Mouse (Mus musculus): Measurements from ENCODE around the gene Ccr6. TPM values are rescaled to one million over a fixed set of nuclear protein-coding genes. Genes with fewer than 3 reads are reported as not detected.
"Not testable (repeated sequence)": the region's sequence is repeated elsewhere in the genome, so short reads cannot be mapped to it uniquely, and the experiment has no call there.

The Ccr6 gene
- not detected for total RNA-seq (2021)
- long read RNA-seq, experiment 1, partial matches to known transcripts, result 0 of 1 reads
- long read RNA-seq, experiment 1, other reads (novel, unspliced or antisense), result 1 of 1 reads
- long read RNA-seq, experiment 2, partial matches to known transcripts, result 0 of 1 reads
- long read RNA-seq, experiment 2, other reads (novel, unspliced or antisense), result 1 of 1 reads

- no peak for DNase-seq
- intact Hi-C loops (cut with DNase I; ENCODE audit: low total_unique reads), result no loop called here
Observed at GRCm38 (mm10) chr17:8235743-8236142, at the start of gene Ccr6. TSS of gene Ccr6 (plus strand) at chr17:8236043.

GRCm38 (mm10) chr17:8193678-8194077 is 42.2 kb upstream of the Ccr6 start:
- no peak for DNase-seq
- intact Hi-C loops (cut with DNase I; ENCODE audit: low total_unique reads), result no loop called here

- no peak for DNase-seq
- intact Hi-C loops (cut with DNase I; ENCODE audit: low total_unique reads), result no loop called here
Observed at GRCm38 (mm10) chr17:8195685-8196376, 40.0 kb upstream of the Ccr6 start.

DNA sequence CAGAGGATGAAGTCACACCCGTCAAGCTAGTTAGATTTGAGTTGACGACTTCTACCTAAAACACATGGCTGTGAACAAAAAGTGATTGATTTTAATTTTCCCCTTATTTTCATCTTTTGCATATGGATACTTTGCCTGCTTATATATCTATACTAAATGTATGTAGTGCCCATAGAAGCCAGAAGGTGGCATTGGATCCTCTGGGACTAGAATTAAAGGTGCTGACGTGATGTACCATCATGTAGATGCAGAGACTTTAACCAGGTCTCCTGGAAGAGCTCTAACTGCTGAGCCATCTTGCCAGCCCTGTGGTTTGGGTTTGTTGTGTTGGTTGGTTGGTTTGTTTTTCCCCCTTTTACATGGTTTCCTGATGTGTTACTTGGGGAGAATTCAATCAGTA is 38.2 kb upstream of the Ccr6 start:
- no peak for DNase-seq
- intact Hi-C loops (cut with DNase I; ENCODE audit: low total_unique reads), result no loop called here

GRCm38 (mm10) chr17:8199067-8199935 is 36.5 kb upstream of the Ccr6 start:
- intact Hi-C loops (cut with DNase I; ENCODE audit: low total_unique reads), result no loop called here
- DNase-seq, result no peak

- DNase-seq, result no peak
- intact Hi-C loops (cut with DNase I; ENCODE audit: low total_unique reads), result no loop called here
Observed at GRCm38 (mm10) chr17:8199936-8200330, 35.9 kb upstream of the Ccr6 start.

DNA sequence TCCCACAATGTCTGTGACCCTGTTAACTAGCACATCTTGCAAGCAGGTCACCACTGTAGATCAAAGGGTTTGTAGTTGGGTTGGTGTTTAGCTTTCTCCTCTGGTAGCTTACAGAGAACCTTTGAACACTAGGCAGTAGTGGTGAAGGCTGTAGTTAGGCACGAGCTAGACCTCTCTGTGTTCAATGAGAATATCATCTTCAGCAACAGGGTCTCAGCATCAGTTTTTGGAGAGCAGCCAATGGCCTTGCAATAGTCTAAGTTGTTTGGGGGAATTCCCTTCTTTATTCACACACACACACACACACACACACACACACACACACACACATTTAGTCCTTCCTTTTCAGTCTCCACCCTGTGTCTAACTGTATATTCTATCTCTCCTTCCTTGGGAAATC is 32.4 kb upstream of the Ccr6 start:
- DNase-seq, result no peak
- intact Hi-C loops (cut with DNase I; ENCODE audit: low total_unique reads), result no loop called here

- DNase-seq; intact Hi-C loops (cut with DNase I; ENCODE audit: low total_unique reads): not testable (repeated sequence)
Observed at GRCm38 (mm10) chr17:8205221-8205631, 30.6 kb upstream of the Ccr6 start.

DNA sequence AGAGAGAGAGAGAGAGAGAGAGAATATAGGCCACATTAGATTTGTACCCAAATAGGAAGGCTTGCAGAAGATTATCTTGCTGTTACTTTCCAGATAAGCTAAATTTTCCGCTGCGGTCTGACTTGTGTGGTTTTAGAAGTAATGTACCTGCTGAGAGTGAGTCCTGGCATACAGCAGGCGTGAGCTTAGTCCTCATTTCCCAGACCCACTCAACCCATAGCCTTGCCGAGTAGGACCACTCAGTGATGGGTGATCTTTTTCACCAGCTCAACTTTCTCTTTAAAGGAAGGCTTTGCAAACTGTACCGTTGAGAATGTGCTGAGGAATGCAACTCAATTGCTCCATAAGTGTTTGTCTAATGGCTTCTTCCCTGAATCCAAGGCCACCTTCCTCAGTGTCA is 29.2 kb upstream of the Ccr6 start:
- intact Hi-C loops (cut with DNase I; ENCODE audit: low total_unique reads), result no loop called here
- no peak for DNase-seq

- no peak for DNase-seq
Observed at GRCm38 (mm10) chr17:8209696-8210095, 26.1 kb upstream of the Ccr6 start.

GRCm38 (mm10) chr17:8210170-8210569 is 25.7 kb upstream of the Ccr6 start:
- intact Hi-C loops (cut with DNase I; ENCODE audit: low total_unique reads), result no loop called here
- no peak for DNase-seq

More at GRCm38 (mm10) chr17:8209696-8210095, 26.1 kb upstream of the Ccr6 start:
- intact Hi-C loops (cut with DNase I; ENCODE audit: low total_unique reads), result no loop called here

GRCm38 (mm10) chr17:8210675-8211074 is 25.2 kb upstream of the Ccr6 start:
- intact Hi-C loops (cut with DNase I; ENCODE audit: low total_unique reads), result no loop called here
- no peak for DNase-seq

DNA sequence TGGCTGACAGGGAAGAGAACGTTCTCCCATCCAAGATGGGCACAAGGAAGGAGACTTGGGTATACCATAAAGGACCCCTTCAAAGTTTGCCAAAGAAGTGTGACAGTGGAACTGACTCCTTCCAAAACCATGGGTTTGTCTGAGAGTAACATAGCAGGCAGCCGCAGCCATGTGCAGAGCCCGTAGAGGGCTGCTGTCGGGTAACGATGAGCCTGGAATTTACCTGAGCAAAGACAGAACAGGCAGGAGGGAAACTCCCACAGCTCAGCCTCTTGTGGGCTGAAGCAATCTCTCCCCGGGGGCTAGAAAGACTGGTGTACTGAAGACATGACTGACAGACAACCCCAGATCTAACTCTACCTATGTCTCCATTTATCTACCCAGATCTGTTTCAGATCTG is 24.4 kb upstream of the Ccr6 start:
- intact Hi-C loops (cut with DNase I; ENCODE audit: low total_unique reads), result no loop called here

DNA sequence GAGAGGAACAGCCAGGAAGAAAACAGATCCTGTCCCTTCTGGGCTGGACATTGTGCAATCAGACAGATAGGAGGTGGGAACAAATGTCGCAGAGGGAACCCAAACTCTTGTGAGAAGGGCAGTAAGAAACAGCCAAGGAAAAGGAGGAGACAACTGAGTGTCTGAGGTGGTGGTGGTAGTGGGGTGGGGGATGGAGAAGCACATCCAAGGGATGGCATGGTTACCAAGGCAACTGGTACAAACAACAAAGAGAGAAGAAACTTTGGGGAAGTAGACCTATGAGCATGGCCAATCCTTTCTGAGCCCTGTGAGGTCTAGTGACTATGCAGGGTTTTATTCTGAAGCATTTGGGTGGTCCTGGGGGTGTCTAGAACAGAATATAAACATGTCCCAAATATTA is 21.5 kb upstream of the Ccr6 start:
- DNase-seq, result no peak
- intact Hi-C loops (cut with DNase I; ENCODE audit: low total_unique reads), result no loop called here

More for the DNA sequence above, 24.4 kb upstream of the Ccr6 start:
- no peak for DNase-seq

DNA sequence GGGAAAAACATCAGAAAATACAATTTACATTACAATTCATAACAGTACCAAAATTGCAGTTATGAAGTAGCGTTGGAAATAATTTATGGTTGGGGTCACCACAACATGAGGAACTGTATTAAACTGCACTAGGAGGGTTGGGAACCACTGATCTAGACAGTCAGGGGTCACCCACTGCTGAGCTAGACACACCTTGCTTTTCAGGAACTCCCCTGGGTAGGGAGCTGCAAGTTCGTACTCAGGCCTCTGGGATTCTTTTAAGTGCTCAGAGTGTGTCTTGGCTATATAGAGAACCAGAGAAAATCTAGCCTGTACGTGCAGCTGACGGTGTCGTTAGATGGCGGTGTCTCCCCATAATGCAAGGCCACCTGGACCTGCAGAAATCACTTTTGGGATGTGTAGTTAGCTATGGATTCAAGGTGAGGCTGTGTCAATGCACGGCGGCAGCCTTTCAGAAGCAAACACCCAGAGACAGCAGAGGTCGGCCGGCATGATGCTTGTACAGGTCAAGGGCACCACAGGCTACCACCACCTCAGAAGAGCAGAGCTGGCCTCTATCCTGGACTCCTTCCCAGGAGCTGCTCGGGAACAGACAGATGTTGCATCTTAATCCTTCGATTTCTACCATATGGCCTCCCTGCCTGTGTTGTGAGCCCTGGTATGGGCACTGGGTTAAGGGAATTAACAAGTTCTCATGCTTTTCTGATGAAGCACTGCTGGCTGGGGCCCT is 20.7 kb upstream of the Ccr6 start:
- intact Hi-C loops (cut with DNase I; ENCODE audit: low total_unique reads), result no loop called here
- DNase-seq, result no peak

- intact Hi-C loops (cut with DNase I; ENCODE audit: low total_unique reads), result no loop called here
- DNase-seq, result no peak
Observed at GRCm38 (mm10) chr17:8223225-8223624, 12.6 kb upstream of the Ccr6 start.

DNA sequence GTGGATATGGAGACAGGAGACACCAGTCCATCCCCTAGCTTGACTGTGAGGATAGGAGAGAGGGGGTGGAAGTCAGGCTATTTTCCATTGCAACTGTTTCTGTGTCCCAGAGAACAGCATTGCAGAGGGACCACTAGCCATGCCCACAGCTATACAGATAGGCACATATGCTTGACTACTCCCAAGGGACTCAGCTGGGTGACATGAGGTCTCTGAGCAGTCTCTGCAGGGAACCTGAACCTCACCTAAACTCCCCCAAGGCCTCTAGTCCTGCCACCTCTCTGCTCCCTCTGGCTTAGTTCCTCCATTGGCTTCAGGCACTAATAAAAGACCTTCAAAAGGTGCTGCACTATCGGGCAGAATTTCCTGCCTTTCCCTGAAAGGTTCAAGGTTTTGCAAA is 11.8 kb upstream of the Ccr6 start:
- intact Hi-C loops (cut with DNase I; ENCODE audit: low total_unique reads), result no loop called here
- DNase-seq, result no peak

GRCm38 (mm10) chr17:8225166-8225565 is 10.7 kb upstream of the Ccr6 start:
- intact Hi-C loops (cut with DNase I; ENCODE audit: low total_unique reads), result no loop called here
- DNase-seq, result no peak

GRCm38 (mm10) chr17:8225746-8226145 is 10.1 kb upstream of the Ccr6 start:
- no peak for DNase-seq
- intact Hi-C loops (cut with DNase I; ENCODE audit: low total_unique reads), result no loop called here

- intact Hi-C loops (cut with DNase I; ENCODE audit: low total_unique reads), result no loop called here
- no peak for DNase-seq
Observed at GRCm38 (mm10) chr17:8228622-8229021, 7.2 kb upstream of the Ccr6 start.

Data from gastrocnemius, postnatal 14 days (tissue).